Mouse (Mus musculus) stomach, postnatal 0 days (tissue): Measurements from ENCODE around the gene Mettl23. TPM values are rescaled to one million over a fixed set of nuclear protein-coding genes. Genes with fewer than 3 reads are reported as not detected.

ENCODE experiments used
- ATAC-seq: fragments of 200-750 bp; cut with Nextera tagmentation; 2 replicates; pipeline ENCODE4 v1.8.0; 2017; ENCODE audit not compliant: low FRiP score, low TSS enrichment
- DNase-seq: peaks from one replicate; pipeline ENCODE4 v3.0.0-alpha.2; 2016; ENCODE audit warnings: low spot score
- H3K27ac ChIP-seq: fragments of 300-500 bp; sonication (generic); replicated peaks from 2 replicates; pipeline ENCODE4 v1.5.1; 2014; ENCODE audit warnings: mild to moderate bottlenecking, control low read depth
- H3K27me3 ChIP-seq: fragments of 300-500 bp; sonication (generic); 2 replicates; pipeline ENCODE4 v1.6.1; 2014; ENCODE audit warnings: low read length; ENCODE audit not compliant: control insufficient read depth, insufficient read depth
- H3K36me3 ChIP-seq: fragments of 300-500 bp; sonication (generic); 2 replicates; pipeline ENCODE4 v1.6.1; 2014; ENCODE audit warnings: low read length, mixed read lengths; ENCODE audit not compliant: control insufficient read depth, insufficient read depth
- H3K4me1 ChIP-seq: fragments of 300-500 bp; sonication (generic); replicated peaks from 2 replicates; pipeline ENCODE4 v1.6.1; 2014; ENCODE audit warnings: antibody characterized with exemption; ENCODE audit not compliant: control insufficient read depth, insufficient read depth
- H3K4me2 ChIP-seq: fragments of 300-500 bp; sonication (generic); replicated peaks from 2 replicates; pipeline ENCODE4 v1.6.1; 2014; ENCODE audit warnings: low read depth, mild to moderate bottlenecking, control low read depth, moderate library complexity
- H3K4me3 ChIP-seq: fragments of 300-500 bp; sonication (generic); 2 replicates; pipeline ENCODE4 v1.5.1; 2014; ENCODE audit warnings: low read depth, low read length, control low read depth
- H3K9ac ChIP-seq: fragments of 300-500 bp; sonication (generic); 2 replicates; pipeline ENCODE4 v1.6.1; 2014; ENCODE audit warnings: mild to moderate bottlenecking, low read length, control low read depth, mixed read lengths
- H3K9me3 ChIP-seq: fragments of 300-500 bp; sonication (generic); 2 replicates; pipeline ENCODE4 v1.6.1; 2016; ENCODE audit warnings: low read length; ENCODE audit not compliant: control insufficient read depth
- CTCF ChIP-seq: IDR thresholded peaks from 2 replicates; pipeline ENCODE4 v1.5.1; 2016; ENCODE audit warnings: antibody characterized with exemption, low read depth, mild to moderate bottlenecking, moderate library complexity
- EP300 ChIP-seq: optimal IDR thresholded peaks from 2 replicates; pipeline ENCODE3; 2016; ENCODE audit warnings: antibody characterized with exemption
- WGBS: fragments of 180-500 bp; shearing (Covaris S2); extraction: QIAGEN DNeasy Blood & Tissue Kit; methylation state at CpG from one replicate; pipeline ENCODE4 v1.1.7; 2014; 5-methylcytosine and 5-hydroxymethylcytosine counted together
- polyA plus RNA-seq: library from polyadenylated mRNA; unstranded; fragments of >200 nt; fragmentation: Nextera tagmentation; extraction: Ambion mirVana; gene quantifications from 2 replicates; pipeline ENCODE4 v1.2.1, GENCODE M21; 2015

The Mettl23 gene
- 40.6 and 44.5 TPM in 2 replicates for polyA plus RNA-seq

GRCm38 (mm10) chr11:116843261-116844233, at the start of gene Mettl23, which contains the start of gene Jmjd6:
Mettl23 (plus strand) TSS chr11:116843278.
Jmjd6 (minus strand) TSS chr11:116843449.
- peak; percentile 99 for DNase-seq
- TF ChIP-seq CTCF = no peak
- TF ChIP-seq EP300 = no peak

GRCm38 (mm10) chr11:116799364-116799763, 43.7 kb upstream of the Mettl23 start:
- WGBS = 68% methylated on average over 5 of the region's 5 CpGs
- ATAC-seq = no peak
- TF ChIP-seq EP300 = no peak
- TF ChIP-seq CTCF = no peak

More at GRCm38 (mm10) chr11:116843261-116844233, at the start of gene Mettl23, which contains the start of gene Jmjd6:
- H3K4me1 ChIP-seq = peaks cover 6% of the 10 kb centered on the region
- under 1% methylated on average over 72 of the region's 72 CpGs for WGBS
- H3K4me3 ChIP-seq = peak within 1 kb of the TSS; percentile 85
- no peaks in the 10 kb centered on the region for H3K9me3 ChIP-seq
- H3K9ac ChIP-seq = peak within 1 kb of the TSS; percentile 91
- peaks cover 7% of the 10 kb centered on the region for H3K36me3 ChIP-seq
- peak within 1 kb of the TSS; percentile 76 for H3K4me2 ChIP-seq
- ATAC-seq = peak; percentile 97
- no peaks in the 10 kb centered on the region for H3K27me3 ChIP-seq
- H3K27ac ChIP-seq = peak within 1 kb of the TSS; percentile 99

GRCm38 (mm10) chr11:116801106-116801505, 42.0 kb upstream of the Mettl23 start:
- no peak overlapping the region for H3K4me2 ChIP-seq
- H3K36me3 ChIP-seq = no peaks in the 10 kb centered on the region
- WGBS = 49% methylated on average over 5 of the region's 5 CpGs
- TF ChIP-seq CTCF (no peak), EP300 (no peak)
- DNase-seq (no peak), ATAC-seq (no peak)
- H3K27me3 ChIP-seq = no peaks in the 10 kb centered on the region
- H3K4me1 ChIP-seq = no peaks in the 10 kb centered on the region
- H3K27ac ChIP-seq = no peak overlapping the region
- no peak overlapping the region for H3K9ac ChIP-seq
- H3K9me3 ChIP-seq = no peaks in the 10 kb centered on the region
- H3K4me3 ChIP-seq = no peak overlapping the region

More at GRCm38 (mm10) chr11:116799364-116799763, 43.7 kb upstream of the Mettl23 start:
- DNase-seq = no peak
- Histone ChIP-seq H3K27me3 (no peaks in the 10 kb centered on the region), H3K4me1 (no peaks in the 10 kb centered on the region), H3K36me3 (no peaks in the 10 kb centered on the region), H3K27ac (no peak overlapping the region), H3K9me3 (no peaks in the 10 kb centered on the region), H3K9ac (no peak overlapping the region), H3K4me3 (no peak overlapping the region), H3K4me2 (no peak overlapping the region)

- Histone ChIP-seq H3K9me3 (no peaks in the 10 kb centered on the region), H3K4me2 (no peak overlapping the region), H3K9ac (no peak overlapping the region), H3K4me3 (no peak overlapping the region), H3K36me3 (no peaks in the 10 kb centered on the region), H3K4me1 (no peaks in the 10 kb centered on the region), H3K27me3 (no peaks in the 10 kb centered on the region), H3K27ac (no peak overlapping the region)
- ATAC-seq (no peak), DNase-seq (no peak)
- 62% methylated on average over 5 of the region's 5 CpGs for WGBS
- TF ChIP-seq CTCF (no peak), EP300 (no peak)
Measured at GRCm38 (mm10) chr11:116802709-116803108, 40.4 kb upstream of the Mettl23 start.

GRCm38 (mm10) chr11:116806136-116807071, 36.7 kb upstream of the Mettl23 start:
- no peaks in the 10 kb centered on the region for H3K27me3 ChIP-seq
- no peak overlapping the region for H3K9ac ChIP-seq
- no peak overlapping the region for H3K4me3 ChIP-seq
- no peaks in the 10 kb centered on the region for H3K9me3 ChIP-seq
- H3K4me1 ChIP-seq = no peaks in the 10 kb centered on the region
- no peak for ATAC-seq
- no peak overlapping the region for H3K4me2 ChIP-seq
- H3K36me3 ChIP-seq = no peaks in the 10 kb centered on the region
- TF ChIP-seq CTCF (no peak), EP300 (no peak)
- WGBS = 56% methylated on average over 15 of the region's 15 CpGs
- DNase-seq = no peak
- H3K27ac ChIP-seq = 0 out of 2 replicates have a peak overlapping the region, but pooled peaks have one; percentile 35
